ENCODE assay signal across 19 mouse cellular contexts in genomic region chr7:130664629-130665028, GRCm38 (mm10).
DNase-seq lines count a peak whose midpoint lies in the region; ATAC-seq and TF ChIP-seq lines count a peak whose summit lies in the region.
"Had no signal": no experiment of that assay in that cellular context is flagged by ENCODE, and none has a peak within 500 bp of the region (broad histone marks: within the 10 kb centered on the region; RNA-seq: fewer than 3 reads in every experiment).

No protein-coding gene starts in this region.

- no peak for TF ChIP-seq POLR2A in bone marrow macrophage, adult 2 months (IDR thresholded peaks at IDR 0.05; ENCODE audit: borderline replicate concordance, low read depth, low read length)

- no peak for DNase-seq in lung, embryonic 14.5 days
- DNase-seq in lung, postnatal 10 days = no peak
- DNase-seq in ES-CJ7 (ENCODE audit: low read depth, low spot score) = peak; percentile 74
- DNase-seq in ovary, postnatal 10 days (ENCODE audit: low spot score) = no peak
- DNase-seq in T-cell, adult 2 months (ENCODE audit: low spot score) = no peak
- DNase-seq: adrenal gland, adult 8-10 months; cerebellum, adult 11-12 months; cerebellum, postnatal 36 days; kidney, postnatal 14 days; thymus, postnatal 25 days had no signal

- no peak for ATAC-seq in intestine, postnatal 0 days
- no peak for ATAC-seq in intestine, embryonic 15.5 days
- ATAC-seq in lung, embryonic 14.5 days (ENCODE audit: insufficient read depth) = no peak
- ATAC-seq: forebrain, embryonic 15.5 days; midbrain, embryonic 15.5 days had no signal

- peak; percentile 48 for TF ChIP-seq CTCF in intestine, postnatal 0 days (IDR thresholded peaks at IDR 0.05; ENCODE audit: low read depth)
- TF ChIP-seq CTCF in lung, embryonic 14.5 days (IDR thresholded peaks at IDR 0.05; ENCODE audit: low read depth) = peak; percentile 25
- TF ChIP-seq CTCF in bone marrow macrophage, adult 2 months (IDR thresholded peaks at IDR 0.05; ENCODE audit: low read depth, low read length) = peak; percentile 14; the same call in 1 of the 2 replicates

- no peak overlapping the region for H3K9ac ChIP-seq in intestine, postnatal 0 days (ENCODE audit: low read depth, low read length)
- no peak overlapping the region for H3K9ac ChIP-seq in intestine, embryonic 15.5 days
- no peak overlapping the region for H3K9ac ChIP-seq in lung, embryonic 14.5 days
- H3K9ac ChIP-seq: forebrain, embryonic 15.5 days; heart, embryonic 15.5 days; limb, embryonic 13.5 days; lung, embryonic 15.5 days; midbrain, embryonic 15.5 days had no signal

- no peak overlapping the region for H3K4me2 ChIP-seq in intestine, postnatal 0 days (replicated peaks; ENCODE audit: low read depth)
- H3K4me2 ChIP-seq in intestine, embryonic 15.5 days (replicated peaks) = no peak overlapping the region
- no peak overlapping the region for H3K4me2 ChIP-seq in lung, embryonic 14.5 days
- H3K4me2 ChIP-seq: forebrain, embryonic 15.5 days; heart, embryonic 15.5 days; limb, embryonic 13.5 days; lung, embryonic 15.5 days; midbrain, embryonic 15.5 days had no signal

- peaks cover 22% of the 10 kb centered on the region for H3K36me3 ChIP-seq in intestine, postnatal 0 days (ENCODE audit: control insufficient read depth, insufficient read depth)
- H3K36me3 ChIP-seq in intestine, embryonic 15.5 days = peaks cover 15% of the 10 kb centered on the region
- H3K36me3 ChIP-seq in lung, embryonic 14.5 days (ENCODE audit: insufficient read depth) = peaks cover 9% of the 10 kb centered on the region; the same call in 1 of the 2 replicates
- H3K36me3 ChIP-seq: forebrain, embryonic 15.5 days; midbrain, embryonic 15.5 days had no signal

- H3K4me3 ChIP-seq in intestine, postnatal 0 days (ENCODE audit: low read depth, low read length) = no peak overlapping the region
- H3K4me3 ChIP-seq in intestine, embryonic 15.5 days (replicated peaks) = no peak overlapping the region
- no peak overlapping the region for H3K4me3 ChIP-seq in lung, embryonic 14.5 days (ENCODE audit: low read depth, low read length)
- no peak overlapping the region for H3K4me3 ChIP-seq in bone marrow macrophage, adult 2 months (ENCODE audit: insufficient read depth, low read length)
- H3K4me3 ChIP-seq: forebrain, embryonic 15.5 days; heart, embryonic 15.5 days; hindbrain, embryonic 10.5 days; limb, embryonic 13.5 days; lung, embryonic 15.5 days; midbrain, embryonic 15.5 days had no signal

- no peak overlapping the region for H3K27ac ChIP-seq in intestine, postnatal 0 days (ENCODE audit: low read depth, low read length)
- no peak overlapping the region for H3K27ac ChIP-seq in intestine, embryonic 15.5 days
- no peak overlapping the region for H3K27ac ChIP-seq in lung, embryonic 14.5 days (ENCODE audit: low read depth)
- H3K27ac ChIP-seq in bone marrow macrophage, adult 2 months (ENCODE audit: insufficient read depth, low read depth, low read length) = no peak overlapping the region
- H3K27ac ChIP-seq: forebrain, embryonic 15.5 days; heart, embryonic 15.5 days; hindbrain, embryonic 10.5 days; limb, embryonic 13.5 days; lung, embryonic 15.5 days; midbrain, embryonic 15.5 days had no signal

- WGBS in intestine, postnatal 0 days = 91% methylated on average over 5 of the region's 5 CpGs
- 87% methylated on average over 5 of the region's 5 CpGs for WGBS in intestine, embryonic 15.5 days
- 85% methylated on average over 5 of the region's 5 CpGs for WGBS in lung, embryonic 14.5 days

- H3K9me3 ChIP-seq in intestine, postnatal 0 days (ENCODE audit: control insufficient read depth) = no peaks in the 10 kb centered on the region
- no peaks in the 10 kb centered on the region for H3K9me3 ChIP-seq in intestine, embryonic 15.5 days
- H3K9me3 ChIP-seq in lung, embryonic 14.5 days (ENCODE audit: low read depth, low read length) = no peaks in the 10 kb centered on the region; the same call in 1 of the 2 replicates
- H3K9me3 ChIP-seq: forebrain, embryonic 15.5 days; heart, embryonic 15.5 days; lung, embryonic 15.5 days; midbrain, embryonic 15.5 days had no signal

- no peaks in the 10 kb centered on the region for H3K27me3 ChIP-seq in intestine, postnatal 0 days (replicated peaks; ENCODE audit: control insufficient read depth, insufficient read depth, low read length)
- no peaks in the 10 kb centered on the region for H3K27me3 ChIP-seq in intestine, embryonic 15.5 days (replicated peaks)
- no peaks in the 10 kb centered on the region for H3K27me3 ChIP-seq in lung, embryonic 14.5 days (ENCODE audit: insufficient read depth, low read length)
- H3K27me3 ChIP-seq: forebrain, embryonic 15.5 days; heart, embryonic 15.5 days; limb, embryonic 13.5 days; lung, embryonic 15.5 days; midbrain, embryonic 15.5 days had no signal

- peaks cover 8% of the 10 kb centered on the region for H3K4me1 ChIP-seq in intestine, postnatal 0 days (replicated peaks; ENCODE audit: control insufficient read depth, insufficient read depth, low read length)
- H3K4me1 ChIP-seq in intestine, embryonic 15.5 days (replicated peaks) = peaks cover 10% of the 10 kb centered on the region
- H3K4me1 ChIP-seq in lung, embryonic 14.5 days (ENCODE audit: insufficient read depth) = peaks cover 13% of the 10 kb centered on the region; the same call in 1 of the 2 replicates
- peaks cover 23% of the 10 kb centered on the region for H3K4me1 ChIP-seq in bone marrow macrophage, adult 2 months (ENCODE audit: control insufficient read depth, insufficient read depth, low read length)
